Mouse (Mus musculus): ENCODE measurements at regions not wholly inside any gene's neighbourhood (a gene's known extent, or its start where the extent isn't known, plus 50 kb on each side); places are given as distances from the start of the nearest gene placed in this dataset.

- H3K9ac ChIP-seq, result no peak overlapping the region
- no peaks in the 10 kb centered on the region for H3K36me3 ChIP-seq
- no peak overlapping the region for H3K4me2 ChIP-seq
- 89% methylated on average over 1 of the region's 1 CpGs for WGBS
- ATAC-seq (ENCODE audit: low FRiP score), result no peak
- H3K27me3 ChIP-seq, result no peaks in the 10 kb centered on the region
- H3K9me3 ChIP-seq, result no peaks in the 10 kb centered on the region
- H3K4me3 ChIP-seq, result no peak overlapping the region
- H3K4me1 ChIP-seq (replicated peaks), result no peaks in the 10 kb centered on the region
- no peak overlapping the region for H3K27ac ChIP-seq
Observed at GRCm38 (mm10) chr11:19392190-19392589, 373.4 kb upstream of the Meis1 start.

- H3K4me1 ChIP-seq (replicated peaks), result no peaks in the 10 kb centered on the region
- no peaks in the 10 kb centered on the region for H3K36me3 ChIP-seq
- no peaks in the 10 kb centered on the region for H3K27me3 ChIP-seq
- H3K9ac ChIP-seq, result no peak overlapping the region
- no peak overlapping the region for H3K4me3 ChIP-seq
- no peak overlapping the region for H3K4me2 ChIP-seq
- no peak for ATAC-seq (ENCODE audit: low FRiP score)
- no peak overlapping the region for H3K27ac ChIP-seq
- H3K9me3 ChIP-seq, result no peaks in the 10 kb centered on the region
Observed at GRCm38 (mm10) chr11:19394372-19394771, 375.6 kb upstream of the Meis1 start.

- Histone ChIP-seq H3K27me3 (no peaks in the 10 kb centered on the region), H3K9ac (no peak overlapping the region), H3K4me3 (no peak overlapping the region), H3K27ac (no peak overlapping the region), H3K4me1 (replicated peaks) (no peaks in the 10 kb centered on the region), H3K36me3 (no peaks in the 10 kb centered on the region), H3K9me3 (no peaks in the 10 kb centered on the region), H3K4me2 (no peak overlapping the region)
- ATAC-seq (ENCODE audit: low FRiP score), result no peak
- WGBS, result 86% methylated on average over 7 of the region's 7 CpGs
Observed at GRCm38 (mm10) chr11:19400396-19400795, 381.6 kb upstream of the Meis1 start.

GRCm38 (mm10) chr11:19420143-19420542, 401.4 kb upstream of the Meis1 start:
- H3K27me3 ChIP-seq, result no peaks in the 10 kb centered on the region
- no peak overlapping the region for H3K4me3 ChIP-seq
- ATAC-seq (ENCODE audit: low FRiP score), result no peak
- no peak overlapping the region for H3K27ac ChIP-seq
- no peak overlapping the region for H3K4me2 ChIP-seq
- H3K9ac ChIP-seq, result no peak overlapping the region
- no peaks in the 10 kb centered on the region for H3K36me3 ChIP-seq
- no peaks in the 10 kb centered on the region for H3K9me3 ChIP-seq
- H3K4me1 ChIP-seq (replicated peaks), result no peaks in the 10 kb centered on the region
- WGBS, result 77% methylated on average over 2 of the region's 2 CpGs

- Histone ChIP-seq H3K36me3 (no peaks in the 10 kb centered on the region), H3K4me1 (replicated peaks) (no peaks in the 10 kb centered on the region), H3K27ac (no peak overlapping the region), H3K4me3 (no peak overlapping the region), H3K9ac (no peak overlapping the region), H3K27me3 (no peaks in the 10 kb centered on the region), H3K4me2 (no peak overlapping the region), H3K9me3 (no peaks in the 10 kb centered on the region)
- no peak for ATAC-seq (ENCODE audit: low FRiP score)
Observed at GRCm38 (mm10) chr11:19423268-19423667, 404.5 kb upstream of the Meis1 start.

- Histone ChIP-seq H3K9me3 (no peaks in the 10 kb centered on the region), H3K4me3 (no peak overlapping the region), H3K4me2 (no peak overlapping the region), H3K4me1 (replicated peaks) (no peaks in the 10 kb centered on the region), H3K9ac (no peak overlapping the region), H3K36me3 (no peaks in the 10 kb centered on the region), H3K27ac (no peak overlapping the region), H3K27me3 (no peaks in the 10 kb centered on the region)
- WGBS, result 72% methylated on average over 20 of the region's 20 CpGs
- ATAC-seq (ENCODE audit: low FRiP score), result no peak
Observed at GRCm38 (mm10) chr11:19423841-19424815, 405.3 kb upstream of the Meis1 start.

GRCm38 (mm10) chr11:19427559-19427958, 408.8 kb upstream of the Meis1 start:
- H3K36me3 ChIP-seq, result no peaks in the 10 kb centered on the region
- no peak overlapping the region for H3K27ac ChIP-seq
- H3K4me1 ChIP-seq (replicated peaks), result no peaks in the 10 kb centered on the region
- no peak overlapping the region for H3K4me2 ChIP-seq
- H3K27me3 ChIP-seq, result no peaks in the 10 kb centered on the region
- no peak overlapping the region for H3K4me3 ChIP-seq
- 95% methylated on average over 1 of the region's 1 CpGs for WGBS
- no peaks in the 10 kb centered on the region for H3K9me3 ChIP-seq
- ATAC-seq (ENCODE audit: low FRiP score), result no peak
- no peak overlapping the region for H3K9ac ChIP-seq

- Histone ChIP-seq H3K27me3 (no peaks in the 10 kb centered on the region), H3K9ac (no peak overlapping the region)
- WGBS, result 85% methylated on average over 13 of the region's 13 CpGs
Observed at GRCm38 (mm10) chr11:19433680-19434619, 415.2 kb upstream of the Meis1 start.

GRCm38 (mm10) chr11:19438385-19438784, 419.6 kb upstream of the Meis1 start:
- no peaks in the 10 kb centered on the region for H3K27me3 ChIP-seq
- no peaks in the 10 kb centered on the region for H3K4me1 ChIP-seq (replicated peaks)
- H3K4me2 ChIP-seq, result no peak overlapping the region
- no peaks in the 10 kb centered on the region for H3K36me3 ChIP-seq
- H3K4me3 ChIP-seq, result no peak overlapping the region
- ATAC-seq (ENCODE audit: low FRiP score), result no peak
- no peak overlapping the region for H3K27ac ChIP-seq
- no peak overlapping the region for H3K9ac ChIP-seq
- H3K9me3 ChIP-seq, result no peaks in the 10 kb centered on the region
- WGBS, result 90% methylated on average over 5 of the region's 5 CpGs

More at GRCm38 (mm10) chr11:19433680-19434619, 415.2 kb upstream of the Meis1 start:
- no peaks in the 10 kb centered on the region for H3K36me3 ChIP-seq
- no peaks in the 10 kb centered on the region for H3K9me3 ChIP-seq
- H3K4me2 ChIP-seq, result no peak overlapping the region
- no peak overlapping the region for H3K4me3 ChIP-seq
- no peak for ATAC-seq (ENCODE audit: low FRiP score)
- no peaks in the 10 kb centered on the region for H3K4me1 ChIP-seq (replicated peaks)
- H3K27ac ChIP-seq, result no peak overlapping the region

GRCm38 (mm10) chr11:19441936-19442335, 423.2 kb upstream of the Meis1 start:
- H3K4me1 ChIP-seq (replicated peaks), result no peaks in the 10 kb centered on the region
- WGBS, result 83% methylated on average over 4 of the region's 4 CpGs
- ATAC-seq (ENCODE audit: low FRiP score), result no peak

GRCm38 (mm10) chr11:19455391-19456290, 436.9 kb upstream of the Meis1 start:
- Histone ChIP-seq H3K36me3 (no peaks in the 10 kb centered on the region), H3K4me3 (no peak overlapping the region), H3K9me3 (no peaks in the 10 kb centered on the region), H3K9ac (no peak overlapping the region), H3K27ac (no peak overlapping the region), H3K4me2 (no peak overlapping the region), H3K27me3 (no peaks in the 10 kb centered on the region), H3K4me1 (replicated peaks) (no peaks in the 10 kb centered on the region)
- 89% methylated on average over 12 of the region's 12 CpGs for WGBS
- no peak for ATAC-seq (ENCODE audit: low FRiP score)

More at GRCm38 (mm10) chr11:19441936-19442335, 423.2 kb upstream of the Meis1 start:
- H3K4me2 ChIP-seq, result no peak overlapping the region
- no peaks in the 10 kb centered on the region for H3K27me3 ChIP-seq
- no peak overlapping the region for H3K4me3 ChIP-seq
- no peak overlapping the region for H3K27ac ChIP-seq
- no peak overlapping the region for H3K9ac ChIP-seq
- no peaks in the 10 kb centered on the region for H3K9me3 ChIP-seq
- H3K36me3 ChIP-seq, result no peaks in the 10 kb centered on the region

- Histone ChIP-seq H3K4me1 (replicated peaks) (no peaks in the 10 kb centered on the region), H3K4me2 (no peak overlapping the region), H3K4me3 (no peak overlapping the region), H3K9me3 (no peaks in the 10 kb centered on the region), H3K36me3 (no peaks in the 10 kb centered on the region), H3K9ac (no peak overlapping the region), H3K27ac (no peak overlapping the region), H3K27me3 (no peaks in the 10 kb centered on the region)
- no peak for ATAC-seq (ENCODE audit: low FRiP score)
- WGBS, result 88% methylated on average over 1 of the region's 1 CpGs
Observed at GRCm38 (mm10) chr11:19456577-19456976, 437.8 kb upstream of the Meis1 start.
